Mouse (Mus musculus) yolk sac, embryonic 10.5 days (tissue): ENCODE measurements around the gene Dock10.

ENCODE experiments used
- DNase-seq: peaks from one replicate; pipeline ENCODE4 v3.0.0-alpha.2; 2017; ENCODE audit warnings: low spot score

Gene Dock10

DNA sequence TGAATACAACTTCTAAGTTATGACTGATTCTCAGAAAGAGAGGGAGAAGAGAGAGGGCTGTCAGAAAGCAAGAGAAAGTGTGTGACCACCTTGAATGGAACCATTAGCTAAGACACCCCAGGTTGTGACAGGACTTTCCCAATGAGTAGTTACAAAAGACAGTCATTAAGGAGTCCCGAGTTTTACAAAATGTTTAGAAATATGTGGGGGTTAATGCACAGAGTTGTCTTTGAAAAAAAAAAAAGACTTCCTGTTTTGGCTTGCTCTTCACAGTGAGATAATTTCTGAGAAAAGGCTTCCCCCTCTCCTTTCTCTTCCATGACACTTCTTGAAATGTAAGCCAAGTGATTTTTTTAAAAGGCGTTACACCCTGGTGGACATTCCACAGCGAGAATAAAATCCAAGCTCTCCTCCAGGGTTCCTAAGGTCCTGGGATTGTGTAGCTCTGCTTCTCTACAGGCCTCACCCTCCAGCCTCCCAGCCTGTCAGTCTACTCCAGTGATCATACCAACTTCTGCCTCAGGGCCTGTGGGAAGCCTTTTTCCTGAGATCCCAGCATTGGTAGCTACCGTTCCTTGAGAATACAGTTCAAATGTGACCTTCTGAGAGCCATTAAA lies 144.8 kb downstream of the Dock10 start:
- DNase-seq: no peak

DNA sequence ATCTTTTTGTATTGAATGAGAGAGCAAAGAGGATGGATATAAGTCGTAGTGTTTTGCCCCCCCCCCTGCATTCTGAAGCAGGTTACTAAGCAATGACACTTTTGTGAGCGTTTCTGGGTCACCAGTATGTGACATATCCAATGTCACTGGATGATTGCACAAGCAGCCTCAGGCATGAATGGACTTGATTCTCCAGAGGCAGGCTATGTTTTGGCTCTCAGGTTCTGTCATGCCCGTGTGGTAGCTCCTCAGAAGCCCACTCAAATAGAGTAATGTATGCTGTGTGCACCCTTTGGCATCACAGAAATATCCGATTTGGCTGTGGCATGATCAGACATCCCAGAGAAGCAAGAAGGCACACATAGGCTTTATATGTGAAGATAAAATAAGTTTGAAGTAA lies 150.8 kb downstream of the Dock10 start:
- DNase-seq: no peak

DNA sequence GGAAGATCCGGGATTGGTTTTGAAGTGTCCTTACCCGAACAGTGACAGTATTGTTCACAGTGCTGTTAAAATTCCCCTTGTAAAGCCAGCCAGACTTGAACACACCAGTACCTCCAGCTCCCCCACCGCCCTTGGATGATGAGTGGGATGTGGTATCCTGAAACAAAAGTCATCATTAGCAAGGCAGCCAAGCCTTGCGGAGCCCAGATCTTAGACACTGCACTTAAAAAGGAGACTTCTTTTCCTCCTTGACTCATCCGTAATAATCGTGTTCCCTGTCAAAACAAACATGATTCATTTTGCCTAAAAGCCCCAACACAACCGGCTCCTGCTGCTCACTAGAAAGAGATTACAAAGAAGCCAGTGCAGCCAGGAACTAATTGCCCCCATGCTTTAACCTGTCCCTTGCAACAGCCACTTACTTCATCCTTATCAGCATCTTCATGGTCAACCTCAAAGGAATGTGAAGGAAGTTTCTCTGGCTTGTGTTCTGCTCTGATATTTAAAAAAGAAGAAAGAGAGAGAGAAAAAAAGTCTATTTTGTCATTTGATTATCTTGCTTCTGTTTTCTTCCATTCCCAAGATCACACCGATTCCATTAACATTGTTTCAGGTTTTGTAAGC lies 152.1 kb downstream of the Dock10 start:
- no peak for DNase-seq

DNA sequence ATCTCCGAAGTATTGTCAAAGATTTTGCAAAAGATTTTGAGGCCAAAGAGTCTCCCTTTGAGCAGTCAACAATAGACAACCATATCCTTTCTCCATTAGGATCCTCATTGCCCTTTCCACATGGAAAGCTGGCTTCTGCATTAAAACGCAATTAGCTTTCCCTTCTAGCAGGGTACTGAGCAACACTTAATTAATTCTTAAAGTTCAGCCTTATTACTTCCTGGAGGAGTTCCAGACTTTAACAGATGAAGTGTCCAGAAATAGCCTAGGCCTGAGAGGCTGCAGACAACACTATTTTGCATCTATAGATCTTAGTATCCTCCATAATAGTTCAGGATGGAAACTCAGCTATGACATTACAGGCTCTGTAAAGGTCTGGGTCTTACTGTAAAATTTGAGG lies 154.0 kb downstream of the Dock10 start:
- DNase-seq: no peak

DNA sequence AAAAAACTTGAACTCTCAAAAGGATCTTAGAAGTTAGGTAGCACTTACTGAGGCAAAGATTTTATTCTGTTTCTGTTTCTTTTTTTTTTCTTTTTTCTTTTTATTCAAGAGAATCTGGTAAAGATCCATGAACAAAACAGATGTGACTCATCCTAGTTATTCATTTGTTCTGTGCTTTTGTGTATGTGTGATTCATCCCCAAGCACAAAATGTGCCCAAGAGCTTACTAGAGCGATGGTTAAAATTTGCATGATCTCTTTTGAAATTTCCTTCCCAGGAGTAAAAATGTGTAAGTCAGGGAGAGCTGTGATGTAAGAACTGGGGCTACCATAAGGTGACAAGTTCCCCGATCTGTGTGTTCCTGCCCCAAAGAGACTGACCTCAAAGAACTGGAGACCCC lies 155.2 kb downstream of the Dock10 start:
- no peak for DNase-seq

DNA sequence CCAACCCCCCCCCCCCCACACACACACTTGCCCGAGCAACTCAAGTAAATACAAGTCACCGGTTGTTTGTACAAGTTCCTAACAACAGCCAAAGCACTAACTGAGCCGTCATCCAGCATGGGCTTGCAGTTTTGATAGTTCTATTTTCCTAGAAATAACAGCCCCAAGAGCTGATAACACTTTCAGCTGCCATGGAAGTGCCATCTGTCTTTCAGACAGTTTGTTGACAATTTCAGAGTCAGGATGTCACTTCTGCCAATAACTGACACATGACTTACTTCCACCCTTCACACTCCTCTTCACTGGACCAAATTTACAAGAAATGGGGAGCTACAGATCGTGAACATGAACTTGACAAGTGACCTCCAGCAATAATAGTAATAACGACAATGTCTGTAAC lies 175.0 kb downstream of the Dock10 start:
- no peak for DNase-seq

DNA sequence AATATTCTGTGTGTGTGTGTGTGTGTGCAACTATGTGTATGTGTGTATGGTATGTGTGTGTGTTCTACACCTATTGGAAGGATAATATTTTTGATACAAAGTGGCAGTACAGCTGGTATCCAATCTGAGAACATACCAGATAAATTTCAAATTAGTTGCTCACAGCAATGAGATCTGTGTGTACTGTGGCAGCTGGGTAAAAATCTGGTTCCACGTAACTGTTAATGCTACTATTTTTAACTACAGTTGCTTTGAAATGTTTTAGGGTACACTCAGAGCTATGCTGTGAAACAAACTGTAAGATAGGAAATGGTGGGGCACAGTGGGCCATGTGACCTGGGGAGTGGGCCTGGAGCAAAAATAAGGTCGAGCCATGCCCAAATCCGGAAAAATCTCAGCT lies 176.1 kb downstream of the Dock10 start:
- DNase-seq: no peak

DNA sequence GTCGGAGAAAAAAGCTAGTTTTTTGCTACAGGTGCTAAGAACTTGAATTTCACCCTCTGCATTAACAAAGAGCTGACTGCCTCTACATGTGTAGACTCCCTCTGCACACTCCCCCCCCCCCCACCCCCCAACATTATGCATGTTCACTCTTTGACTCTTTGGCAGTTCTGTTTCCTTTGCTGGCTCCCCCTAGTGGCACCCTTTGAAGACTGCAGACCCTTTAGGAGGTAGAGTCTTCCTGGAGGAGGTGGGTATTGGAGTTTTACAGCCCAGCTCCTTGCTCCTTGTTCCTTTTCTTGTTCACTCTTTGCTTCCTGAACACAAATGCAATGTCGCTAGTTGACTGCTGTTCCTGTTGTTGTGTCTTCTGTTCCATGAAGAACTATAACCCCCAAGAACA lies 181.4 kb downstream of the Dock10 start:
- DNase-seq: no peak

DNA sequence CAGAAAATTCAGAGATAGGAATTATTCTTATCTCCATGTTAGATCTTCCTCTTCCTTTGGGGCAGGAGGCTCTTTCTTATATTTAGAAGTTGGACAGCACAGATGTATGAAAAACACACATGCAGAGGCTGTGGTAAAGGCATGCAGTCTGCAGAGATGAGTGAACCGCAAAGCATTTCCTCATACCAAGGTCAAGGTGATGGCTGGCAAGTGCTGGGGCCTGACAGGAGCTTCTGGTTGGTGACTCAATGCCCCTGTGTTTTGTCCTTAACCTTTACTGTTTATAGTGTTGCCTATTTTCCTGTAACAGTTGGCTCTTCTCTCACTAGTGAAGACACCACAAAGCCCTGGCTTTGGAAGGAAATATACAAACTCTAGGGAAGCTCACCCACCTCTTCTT lies 201.9 kb downstream of the Dock10 start:
- DNase-seq: no peak

DNA sequence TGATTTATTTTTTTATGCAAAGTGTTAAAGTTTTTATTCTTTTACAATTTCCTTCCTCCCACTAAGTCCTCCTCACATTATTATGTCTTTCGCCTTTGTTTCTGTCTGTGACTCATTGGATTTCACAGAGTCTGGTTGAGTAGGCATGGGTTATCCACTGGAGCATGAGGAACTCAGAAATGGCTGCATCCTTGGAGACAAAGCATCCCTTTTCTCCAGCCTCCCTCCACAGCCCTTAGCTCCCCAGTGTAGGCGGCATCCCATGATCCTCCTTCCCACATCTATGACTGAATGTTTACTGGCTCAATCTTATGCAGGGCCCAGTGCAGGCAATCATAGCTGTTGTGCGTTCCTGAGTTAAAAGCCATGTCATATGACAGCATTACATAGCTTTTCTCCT lies 216.8 kb downstream of the Dock10 start:
- no peak for DNase-seq

DNA sequence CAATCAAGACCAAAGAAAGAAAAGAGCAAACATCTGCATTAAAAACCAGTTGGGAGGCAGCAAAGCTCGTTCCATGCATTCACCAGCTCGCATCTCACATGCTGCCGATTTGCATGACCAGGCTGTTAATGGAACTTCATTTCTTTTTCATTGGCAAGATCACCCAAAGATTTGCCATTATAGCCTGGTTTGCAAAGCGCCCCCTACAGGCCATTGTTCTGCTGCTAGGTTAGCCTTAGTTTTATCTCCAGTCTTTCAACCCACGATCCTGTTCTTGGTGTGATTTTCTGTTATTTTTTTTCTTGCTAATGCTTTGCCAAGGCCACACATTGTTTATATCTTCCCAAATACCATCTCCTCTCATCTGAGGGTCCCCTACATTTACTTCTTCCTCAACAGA lies 236.1 kb downstream of the Dock10 start:
- no peak for DNase-seq

DNA sequence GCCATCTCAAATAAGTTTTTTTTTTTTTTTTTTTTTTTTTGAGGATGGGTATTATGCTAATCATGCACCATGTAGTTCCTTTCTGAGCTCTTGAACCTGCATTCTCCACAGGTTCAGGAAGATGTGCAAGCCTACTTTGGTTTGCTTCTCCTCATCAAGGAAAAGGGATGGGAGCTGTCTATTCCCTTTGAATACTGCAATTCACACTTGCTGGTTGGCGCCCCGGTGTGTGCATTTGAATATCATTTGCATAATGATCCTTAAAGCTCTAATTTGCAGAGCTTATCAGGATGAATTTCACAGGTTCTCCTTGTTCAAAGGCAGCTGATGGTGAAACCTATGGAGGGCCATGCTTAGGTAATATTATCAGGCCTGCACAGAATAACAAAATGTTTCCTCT lies 237.9 kb downstream of the Dock10 start:
- no peak for DNase-seq

DNA sequence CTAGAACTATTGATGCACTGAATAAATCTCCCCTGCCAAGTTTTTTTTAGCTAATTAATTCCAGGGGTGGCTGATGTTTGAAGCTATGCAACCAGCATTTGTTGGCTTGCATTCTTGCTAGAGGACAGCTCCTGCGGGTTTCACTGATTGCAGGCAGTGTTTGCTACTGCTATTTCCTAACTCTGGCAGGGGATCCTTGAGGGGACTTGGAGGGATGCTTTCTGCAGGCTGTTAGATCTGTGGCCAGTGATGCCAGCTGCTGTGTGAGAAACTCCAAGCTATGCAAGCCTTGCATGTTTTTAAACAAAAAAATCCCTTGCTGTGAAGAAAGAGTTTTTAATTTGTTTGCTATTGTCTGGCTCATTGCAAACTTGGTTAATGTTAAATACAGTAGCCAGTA lies 238.4 kb downstream of the Dock10 start:
- DNase-seq: no peak

DNA sequence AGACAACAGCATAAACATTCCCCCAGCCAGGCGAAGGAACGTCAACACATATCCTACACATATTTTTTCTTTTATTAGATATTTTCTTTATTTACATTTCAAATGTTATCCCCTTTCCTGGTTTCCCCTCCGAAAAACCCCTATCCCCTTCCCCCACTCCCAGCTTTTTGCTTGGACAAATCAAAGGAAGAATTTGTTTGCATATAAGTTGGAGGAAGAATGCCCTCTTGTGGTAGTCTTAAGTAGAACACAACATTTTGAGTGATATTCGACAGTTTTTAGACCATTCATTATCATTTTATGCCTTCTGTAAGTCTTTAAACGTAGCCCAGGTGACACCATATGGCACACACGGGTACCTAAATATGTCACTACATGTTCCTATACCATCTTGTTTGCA lies 242.5 kb downstream of the Dock10 start:
- no peak for DNase-seq

DNA sequence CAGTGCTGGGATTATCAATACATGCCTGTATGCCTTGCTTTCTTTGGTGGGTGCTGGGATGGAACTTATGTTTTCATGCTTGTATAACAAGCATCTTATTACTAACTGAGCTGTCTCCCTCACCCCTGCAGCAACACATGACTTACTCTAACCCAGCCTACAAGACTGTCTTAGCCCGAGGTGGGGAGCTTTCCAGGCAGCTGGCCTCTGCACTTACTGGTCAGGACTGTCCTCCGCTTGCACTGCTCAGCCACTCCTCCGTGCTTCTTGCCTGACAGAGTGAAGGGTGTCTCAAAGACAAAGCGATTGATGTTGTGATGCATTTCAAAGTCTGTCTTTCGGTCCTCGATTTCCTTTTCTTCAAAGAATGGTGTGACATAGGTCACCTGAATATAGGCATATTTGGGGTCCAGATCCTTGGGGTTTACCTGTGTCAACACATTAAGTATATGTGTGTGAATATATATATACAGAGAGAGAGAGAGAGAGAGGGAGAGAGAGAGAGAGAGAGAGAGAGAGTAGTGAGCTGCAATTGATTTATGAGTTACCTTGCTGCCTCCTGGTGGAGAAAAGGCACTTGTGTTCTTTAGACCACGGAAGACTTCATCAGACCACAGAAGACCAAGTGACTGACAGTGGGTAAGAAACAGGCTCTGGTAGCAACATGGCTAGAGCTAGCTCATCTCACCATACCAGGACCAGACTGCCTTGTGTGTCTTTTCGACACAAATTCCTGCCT lies 245.9 kb downstream of the Dock10 start:
- no peak for DNase-seq

DNA sequence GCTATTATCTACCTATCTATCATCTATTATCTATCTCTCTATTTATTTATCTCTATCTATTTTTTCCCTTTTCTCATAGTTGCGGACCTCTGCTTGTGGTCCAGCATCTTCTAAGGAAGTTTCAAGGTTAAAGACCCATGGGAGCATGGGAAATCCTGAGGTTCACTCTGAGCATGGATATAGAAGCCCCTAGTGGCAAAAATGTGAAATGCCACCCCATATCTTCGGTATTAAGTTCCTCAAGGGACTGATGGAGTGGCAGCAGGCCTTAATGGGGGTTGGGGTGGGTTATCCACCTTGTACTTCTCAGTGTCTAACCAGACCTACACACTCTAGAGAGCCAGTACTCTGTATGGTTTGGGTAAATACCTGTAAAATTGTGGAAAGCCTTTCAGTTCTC lies 253.6 kb downstream of the Dock10 start:
- no peak for DNase-seq

DNA sequence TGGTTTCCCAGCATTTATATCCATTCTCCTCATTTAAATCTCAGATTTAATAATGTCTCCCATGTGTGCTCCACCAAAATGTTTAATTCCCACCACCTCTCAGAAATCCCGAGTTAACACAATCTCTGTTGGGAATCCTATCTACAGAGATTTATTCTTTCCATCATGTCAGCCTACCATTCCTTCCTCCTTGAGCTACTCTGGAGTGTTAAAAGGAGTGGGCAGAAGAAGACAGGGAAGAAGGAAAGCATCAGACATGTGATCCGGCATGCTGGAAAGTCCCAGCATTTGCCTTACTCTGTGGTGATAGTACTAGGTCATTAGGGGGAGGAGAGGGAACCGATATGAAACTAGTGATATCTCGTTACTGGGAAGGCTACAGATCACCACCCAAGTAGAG lies 254.2 kb downstream of the Dock10 start:
- DNase-seq: no peak

DNA sequence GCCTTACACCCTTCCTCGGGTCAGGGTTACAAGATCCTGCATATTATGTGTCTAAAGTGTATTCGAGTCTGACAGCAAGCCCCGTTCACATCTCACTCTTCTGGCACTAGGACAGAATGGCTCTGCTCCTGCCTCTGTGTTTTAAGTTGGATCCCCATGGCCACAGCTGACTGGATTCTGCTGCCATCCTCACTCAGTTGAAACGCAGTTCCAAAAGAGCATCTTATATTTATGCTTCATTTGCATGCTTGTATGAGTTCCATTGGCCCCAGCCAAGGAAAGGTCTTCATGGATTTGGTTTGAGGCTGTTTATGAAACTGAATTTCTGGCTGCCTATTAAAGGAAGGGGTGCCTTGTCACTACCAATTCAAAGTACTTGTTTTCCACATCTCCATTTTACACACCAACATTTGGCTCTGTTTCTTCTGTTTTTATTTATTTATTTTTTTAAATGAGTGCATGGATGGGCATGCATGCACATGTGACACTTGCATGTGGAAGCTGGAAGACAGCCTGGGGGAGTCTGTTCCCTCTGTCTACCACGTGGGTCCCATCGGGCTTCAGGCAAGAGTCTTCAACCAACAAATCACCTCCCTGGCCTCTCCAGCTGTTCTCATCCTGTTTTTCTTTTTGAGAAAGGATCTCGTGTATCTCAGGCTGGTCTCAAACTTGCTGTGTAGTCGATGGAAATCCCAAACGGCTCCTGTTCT lies 255.7 kb downstream of the Dock10 start:
- DNase-seq: no peak

DNA sequence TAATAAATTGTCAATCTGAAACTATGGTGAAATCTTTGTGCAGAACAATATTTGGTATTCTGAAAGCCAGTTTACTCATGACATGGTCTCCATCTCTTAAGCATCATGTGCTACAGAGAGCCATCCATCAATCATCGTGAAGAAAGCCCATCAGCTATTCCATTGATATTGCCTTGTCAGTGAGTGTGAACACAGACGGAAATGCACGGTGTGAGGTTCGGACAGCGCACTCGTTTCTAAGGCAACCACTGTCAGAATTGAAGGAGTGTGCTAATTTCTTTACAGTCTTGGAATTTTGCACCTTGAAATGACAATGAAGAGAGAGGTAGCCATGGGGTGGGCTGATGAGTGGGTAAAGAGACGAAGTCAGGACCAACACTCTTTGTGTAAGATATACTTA lies 259.1 kb downstream of the Dock10 start:
- no peak for DNase-seq

DNA sequence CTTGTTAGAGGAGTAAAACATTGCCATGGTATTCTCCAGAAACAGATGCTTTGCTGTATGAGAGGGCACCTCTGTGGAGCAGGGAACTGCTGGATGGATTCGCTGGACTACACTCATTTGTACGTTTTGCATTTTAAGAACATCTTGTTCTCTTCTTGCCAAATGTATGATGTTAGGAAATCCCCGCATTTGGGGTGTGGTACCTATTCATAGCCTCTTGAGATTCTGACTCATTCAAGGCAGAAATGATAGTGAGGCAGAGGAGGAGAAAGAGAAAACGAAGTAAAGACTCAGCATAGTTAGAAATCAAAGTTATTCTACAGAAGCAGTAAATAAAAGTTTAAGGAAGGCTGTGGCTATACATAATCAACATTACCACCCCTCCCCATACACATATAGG lies 262.0 kb downstream of the Dock10 start:
- DNase-seq: no peak

DNA sequence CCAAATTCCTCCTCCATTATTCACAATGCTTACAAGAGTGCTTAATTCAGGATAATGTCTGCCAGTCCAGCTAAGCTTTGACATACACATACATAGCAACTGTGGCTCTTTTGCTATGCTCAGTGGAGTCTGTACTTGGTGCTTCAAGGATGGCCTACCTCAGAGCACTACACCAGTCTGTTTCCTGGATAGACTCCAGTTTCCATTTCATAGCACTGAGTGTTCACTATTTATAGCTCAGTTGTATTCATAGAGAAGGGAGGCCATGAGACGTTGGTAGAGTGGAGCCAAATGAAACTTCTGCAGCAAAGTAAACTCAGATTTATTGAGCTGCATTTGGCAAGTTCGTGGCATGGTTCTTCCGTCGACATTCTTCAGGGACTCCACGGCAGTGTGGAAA lies 274.9 kb downstream of the Dock10 start:
- DNase-seq: no peak

DNA sequence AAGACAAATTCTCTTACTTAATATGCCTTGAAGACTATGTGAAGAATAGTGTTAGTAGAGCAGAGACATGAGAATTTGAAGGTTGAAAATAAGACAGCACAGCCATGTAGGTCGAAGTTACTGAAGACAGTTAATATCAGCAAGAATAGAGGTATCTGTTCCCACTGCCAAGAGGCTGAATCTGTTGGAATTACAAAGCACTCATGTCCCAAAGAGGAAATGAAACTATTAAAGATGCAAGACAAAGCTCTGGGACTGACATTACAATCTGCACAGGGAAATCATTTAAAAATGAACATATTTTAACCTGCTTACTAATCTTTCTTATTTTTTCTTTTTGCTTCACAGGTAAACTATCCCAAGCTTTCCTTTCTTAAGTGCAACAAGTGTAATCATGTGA lies 283.4 kb downstream of the Dock10 start:
- DNase-seq: no peak

DNA sequence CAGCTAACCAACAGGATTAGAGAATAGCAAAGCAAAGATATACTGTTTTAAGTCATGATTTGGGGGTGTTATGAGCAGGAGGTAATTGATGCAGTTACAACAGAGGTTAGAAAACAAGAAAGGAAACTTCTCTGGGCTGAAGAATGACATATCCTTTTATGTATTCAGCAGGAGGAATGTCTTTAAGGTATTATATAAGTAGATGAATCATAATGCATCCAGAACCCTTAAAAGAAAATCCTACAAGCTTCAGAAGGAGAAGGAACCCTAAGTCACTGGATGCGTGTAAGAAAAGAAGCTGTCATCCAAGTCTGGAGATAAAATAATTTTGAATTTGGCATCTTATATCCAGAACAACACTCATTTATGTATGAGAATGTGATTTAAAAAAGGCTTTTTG lies 285.9 kb downstream of the Dock10 start:
- DNase-seq: no peak
